Mouse (Mus musculus): Measurements from ENCODE around the gene Aspa.

DNA sequence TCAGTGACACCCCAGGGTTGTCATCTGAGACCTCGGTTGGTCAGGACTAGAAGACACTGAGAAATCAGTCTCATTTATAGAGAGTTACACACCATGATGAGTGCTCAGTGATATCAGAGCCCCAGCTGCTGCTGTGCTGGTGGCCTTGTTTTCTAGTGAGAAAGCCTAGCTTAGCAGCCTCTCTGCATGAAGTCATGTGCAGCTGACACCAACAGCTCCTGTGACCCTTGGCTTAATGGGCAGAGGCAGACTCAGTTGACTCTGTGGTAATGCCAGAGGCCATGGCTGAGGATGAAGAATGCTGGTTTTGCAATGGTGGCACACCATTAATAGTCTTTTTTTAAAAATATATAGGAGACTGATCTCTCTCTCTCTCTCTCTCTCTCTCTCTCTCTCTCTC is 39.8 kb downstream of the Aspa start:
- TF ChIP-seq CTCF (IDR thresholded peaks at IDR 0.05; ENCODE audit: control insufficient read depth, insufficient read depth, low read length) = no peak
- no peak for TF ChIP-seq POLR2A (IDR thresholded peaks at IDR 0.05; ENCODE audit: borderline replicate concordance, control insufficient read depth, low read depth, low read length)
